9 mouse cellular contexts compared by ENCODE assay signal in the genomic region with DNA sequence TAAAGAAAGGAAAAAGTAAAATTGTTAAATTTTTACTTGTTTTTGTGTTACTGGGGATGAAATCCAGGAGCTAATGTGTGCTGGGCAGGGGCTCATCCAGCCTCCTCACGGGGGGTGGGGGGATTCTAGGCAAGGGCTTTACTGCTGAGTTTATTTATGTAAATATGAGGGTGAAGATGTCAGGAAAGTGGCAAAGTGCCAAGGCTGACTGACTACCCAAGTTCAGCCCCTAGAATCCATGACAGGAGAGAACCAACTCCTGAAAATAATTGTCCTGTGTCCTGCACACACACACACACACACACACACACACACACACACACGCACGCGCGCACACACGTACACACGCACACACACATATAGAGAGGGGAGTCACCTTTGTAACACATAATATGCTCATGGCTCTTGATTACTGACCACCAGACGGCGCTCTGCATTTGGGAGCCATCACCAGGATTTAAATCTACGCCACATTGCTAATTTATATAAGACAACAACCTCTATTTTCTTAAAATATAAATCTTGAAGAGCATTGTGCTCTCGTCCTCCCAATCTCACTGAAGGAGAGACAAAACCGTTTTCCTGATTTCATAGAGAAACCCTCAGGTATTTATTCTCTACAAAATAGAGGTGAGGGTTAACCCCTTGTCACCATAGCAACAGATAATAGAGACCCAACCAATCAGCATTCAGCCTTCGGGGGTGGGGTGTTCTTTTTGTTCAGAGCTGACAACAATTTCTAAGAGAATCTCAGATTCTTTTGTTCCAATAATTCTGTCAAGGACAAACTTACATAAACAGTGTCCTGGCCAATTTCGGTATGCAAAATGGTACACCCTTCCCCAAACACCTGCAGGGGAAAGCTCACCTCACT. TPM values are rescaled to one million over a fixed set of nuclear protein-coding genes. Genes with fewer than 3 reads are reported as not detected.
DNase-seq lines count a peak whose midpoint lies in the region; ATAC-seq and TF ChIP-seq lines count a peak whose summit lies in the region.
"Had no signal": no experiment of that assay in that cellular context is flagged by ENCODE, and none has a peak within 500 bp of the region (broad histone marks: within the 10 kb centered on the region; RNA-seq: fewer than 3 reads in every experiment).

No protein-coding gene starts in this region.

- peak in 1 of 2 experiments; percentile 65 for DNase-seq in left cerebral cortex, adult 2 months (ENCODE audit: extremely low spot score in 1 of 2, low spot score in 2 of 2)
- DNase-seq in left cerebral cortex, adult 11 months (ENCODE audit: low spot score): no peak
- peak; percentile 83 for DNase-seq in MEL (ENCODE audit: low read depth, low spot score)
- peak; percentile 79 for DNase-seq in cerebellum, adult 9-11 months
- DNase-seq in hindbrain, embryonic 14.5 days (ENCODE audit: low spot score): peak; percentile 85
- peak; percentile 75 for DNase-seq in lung, postnatal 14 days
- peak; percentile 54 for DNase-seq in stomach, postnatal 0 days (ENCODE audit: low spot score)
- no peak for DNase-seq in urinary bladder, postnatal 14 days (ENCODE audit: low spot score)

- no peaks in the 10 kb centered on the region for H3K27me3 ChIP-seq in MEL (ENCODE audit: control insufficient read depth in 1 of 2, insufficient read depth in 2 of 2, low read length in 2 of 2)
- no peaks in the 10 kb centered on the region for H3K27me3 ChIP-seq in hindbrain, embryonic 14.5 days (ENCODE audit: control insufficient read depth, insufficient read depth, low read length)
- no peaks in the 10 kb centered on the region for H3K27me3 ChIP-seq in stomach, postnatal 0 days (ENCODE audit: control insufficient read depth, insufficient read depth, low read length)
- H3K27me3 ChIP-seq: embryonic facial prominence, embryonic 13.5 days had no signal

- H3K79me2 ChIP-seq in MEL (ENCODE audit: control insufficient read depth, insufficient read depth, low read length, poor library complexity): no peaks in the 10 kb centered on the region

- H3K4me3 ChIP-seq in left cerebral cortex, adult 2 months: no peak overlapping the region
- H3K4me3 ChIP-seq in MEL (ENCODE audit: control insufficient read depth in 1 of 2, insufficient read depth in 1 of 2, low read depth in 2 of 2, low read length in 2 of 2): no peak overlapping the region
- H3K4me3 ChIP-seq in hindbrain, embryonic 14.5 days (replicated peaks; ENCODE audit: low read length): no peak overlapping the region
- H3K4me3 ChIP-seq in stomach, postnatal 0 days (ENCODE audit: low read depth, low read length): no peak overlapping the region
- H3K4me3 ChIP-seq: embryonic facial prominence, embryonic 13.5 days had no signal

- peak overlapping the region; percentile 90 for H3K27ac ChIP-seq in left cerebral cortex, adult 2 months
- H3K27ac ChIP-seq in MEL (ENCODE audit: control insufficient read depth, low read depth, low read length): no peak overlapping the region
- peak overlapping the region; percentile 79 for H3K27ac ChIP-seq in hindbrain, embryonic 14.5 days
- no peak overlapping the region for H3K27ac ChIP-seq in stomach, postnatal 0 days (replicated peaks)
- H3K27ac ChIP-seq: embryonic facial prominence, embryonic 13.5 days had no signal

- WGBS in hindbrain, embryonic 14.5 days: 31% methylated on average over 14 of the region's 14 CpGs
- 34% methylated on average over 13 of the region's 14 CpGs for WGBS in stomach, postnatal 0 days

- no peaks in the 10 kb centered on the region; a peak in 1 of 4 replicates for H3K4me1 ChIP-seq in MEL (ENCODE audit: control insufficient read depth in 1 of 2, insufficient read depth in 2 of 2, low read length in 2 of 2)
- peaks cover 26% of the 10 kb centered on the region for H3K4me1 ChIP-seq in hindbrain, embryonic 14.5 days (replicated peaks; ENCODE audit: control insufficient read depth, insufficient read depth, low read length)
- no peaks in the 10 kb centered on the region for H3K4me1 ChIP-seq in stomach, postnatal 0 days (replicated peaks; ENCODE audit: control insufficient read depth, insufficient read depth)

- ATAC-seq in hindbrain, embryonic 14.5 days (ENCODE audit: low FRiP score): peak; percentile 74
- no peak; the same call in 1 of the 2 replicates for ATAC-seq in stomach, postnatal 0 days (ENCODE audit: low FRiP score, low TSS enrichment)

- TF ChIP-seq POLR2A in MEL (IDR thresholded peaks at IDR 0.05; ENCODE audit: control insufficient read depth in 1 of 2, insufficient read depth in 1 of 2, low read depth in 1 of 2, low read length in 2 of 2, poor library complexity in 1 of 2): no peak

- no peaks in the 10 kb centered on the region for H3K9me3 ChIP-seq in MEL (replicated peaks; ENCODE audit: insufficient read depth, low read length)
- H3K9me3 ChIP-seq in hindbrain, embryonic 14.5 days (ENCODE audit: control insufficient read depth, low read length): no peaks in the 10 kb centered on the region
- no peaks in the 10 kb centered on the region for H3K9me3 ChIP-seq in stomach, postnatal 0 days (ENCODE audit: control insufficient read depth, low read length)
- H3K9me3 ChIP-seq: embryonic facial prominence, embryonic 13.5 days had no signal

- peak; percentile 61 for TF ChIP-seq CTCF in left cerebral cortex, adult 2 months (IDR thresholded peaks at IDR 0.05)
- peak; percentile 77 to 86 (median 86) for TF ChIP-seq CTCF in MEL (IDR thresholded peaks at IDR 0.05 in 2 of 3, conservative IDR thresholded peaks at IDR 0.05 in 1 of 3; ENCODE audit: control insufficient read depth in 1 of 3, insufficient read depth in 1 of 3, low read depth in 2 of 3, low read length in 3 of 3, poor library complexity in 1 of 3, severe bottlenecking in 1 of 3)
- peak; percentile 84 for TF ChIP-seq CTCF in stomach, postnatal 0 days (IDR thresholded peaks at IDR 0.05; ENCODE audit: low read depth)

- intact Hi-C loops in left cerebral cortex, adult 2 months (cut with DNase I): loop anchor here (1.0 to 2.0 kb wide), 3 partner anchors 17 to 134 kb away; no protein-coding TSS in a partner anchor

- H3K36me3 ChIP-seq in MEL (ENCODE audit: control insufficient read depth in 1 of 2, insufficient read depth in 2 of 2, low read length in 2 of 2): no peaks in the 10 kb centered on the region
- no peaks in the 10 kb centered on the region for H3K36me3 ChIP-seq in hindbrain, embryonic 14.5 days (replicated peaks; ENCODE audit: control insufficient read depth, insufficient read depth)
- no peaks in the 10 kb centered on the region for H3K36me3 ChIP-seq in stomach, postnatal 0 days (ENCODE audit: control insufficient read depth, insufficient read depth, low read length)
- H3K36me3 ChIP-seq: embryonic facial prominence, embryonic 13.5 days had no signal

- TF ChIP-seq RAD21 in MEL (IDR thresholded peaks at IDR 0.05; ENCODE audit: low read depth, low read length): peak; percentile 45

- H3K4me2 ChIP-seq in hindbrain, embryonic 14.5 days (replicated peaks): peak overlapping the region; percentile 17
- H3K4me2 ChIP-seq in stomach, postnatal 0 days (replicated peaks; ENCODE audit: low read depth): no peak overlapping the region
- H3K4me2 ChIP-seq: embryonic facial prominence, embryonic 13.5 days had no signal

- TF ChIP-seq EP300 in MEL (IDR thresholded peaks at IDR 0.05; ENCODE audit: low read depth in 1 of 2, low read length in 2 of 2): no peak
- TF ChIP-seq EP300 in stomach, postnatal 0 days (optimal IDR thresholded peaks at IDR 0.05): no peak

- no peak overlapping the region for H3K9ac ChIP-seq in MEL (ENCODE audit: control insufficient read depth, low read depth, low read length, poor library complexity, severe bottlenecking)
- peak overlapping the region; percentile 26 for H3K9ac ChIP-seq in hindbrain, embryonic 14.5 days
- H3K9ac ChIP-seq in stomach, postnatal 0 days (ENCODE audit: low read length): no peak overlapping the region
- H3K9ac ChIP-seq: embryonic facial prominence, embryonic 13.5 days had no signal

RNA-seq across cellular contexts. Expression of a gene that starts 9.0 kb away (rescaled TPM):
- total RNA-seq in left cerebral cortex, adult 2 months (2021): 1,000 to 10,000 TPM; 1,732 to 1,834 TPM
- total RNA-seq in MEL (2012; rRNA removed): 450 and 482 TPM in 2 replicates
- 1,000 to 10,000 TPM in 1 of 2 experiments, 100 to 1,000 TPM in 1; 515 to 1,030 TPM for polyA plus RNA-seq in MEL (2012; ENCODE audit: insufficient read depth in 1 of 2, insufficient read length in 2 of 2, low read depth in 1 of 2, low replicate concordance in 2 of 2, missing spikeins in 1 of 2)
- 510 and 527 TPM in 2 replicates for polyA plus RNA-seq in hindbrain, embryonic 14.5 days (2014; fragmentation: Nextera tagmentation; extraction: Ambion mirVana)
- 49.1 and 58.7 TPM in 2 replicates for polyA plus RNA-seq in stomach, postnatal 0 days (2015; fragmentation: Nextera tagmentation; extraction: Ambion mirVana)

RNA-seq across cellular contexts. Expression of a gene that starts 11.5 kb away (rescaled TPM):
- 100 to 1,000 TPM; 304 to 311 TPM for total RNA-seq in left cerebral cortex, adult 2 months (2021)
- not detected in 2 replicates for total RNA-seq in MEL (2012; rRNA removed)
- under 1 TPM in 1 of 2 experiments, not detected in 1; 0.07 TPM for polyA plus RNA-seq in MEL (2012; ENCODE audit: insufficient read depth in 1 of 2, insufficient read length in 2 of 2, low read depth in 1 of 2, low replicate concordance in 2 of 2, missing spikeins in 1 of 2)
- polyA plus RNA-seq in hindbrain, embryonic 14.5 days (2014; fragmentation: Nextera tagmentation; extraction: Ambion mirVana): 96.1 and 96.4 TPM in 2 replicates
- polyA plus RNA-seq in stomach, postnatal 0 days (2015; fragmentation: Nextera tagmentation; extraction: Ambion mirVana): 4.7 and 4.8 TPM in 2 replicates

RNA-seq across cellular contexts. Expression of a gene that starts 26.5 kb away (rescaled TPM):
- total RNA-seq in left cerebral cortex, adult 2 months (2021): 100 to 1,000 TPM; 106 to 118 TPM
- total RNA-seq in MEL (2012; rRNA removed): 0.19 and 0.23 TPM in 2 replicates
- under 1 TPM in 1 of 2 experiments, not detected in 1; 0.53 TPM for polyA plus RNA-seq in MEL (2012; ENCODE audit: insufficient read depth in 1 of 2, insufficient read length in 2 of 2, low read depth in 1 of 2, low replicate concordance in 2 of 2, missing spikeins in 1 of 2)
- 52.1 and 63.2 TPM in 2 replicates for polyA plus RNA-seq in hindbrain, embryonic 14.5 days (2014; fragmentation: Nextera tagmentation; extraction: Ambion mirVana)
- 1.7 and 1.8 TPM in 2 replicates for polyA plus RNA-seq in stomach, postnatal 0 days (2015; fragmentation: Nextera tagmentation; extraction: Ambion mirVana)

RNA-seq across cellular contexts. Expression of a gene that starts 26.7 kb away (rescaled TPM):
- total RNA-seq in left cerebral cortex, adult 2 months (2021): under 1 TPM; 0.11 to 0.21 TPM
- 19.6 and 22.8 TPM in 2 replicates for total RNA-seq in MEL (2012; rRNA removed)
- polyA plus RNA-seq in MEL (2012; ENCODE audit: insufficient read depth in 1 of 2, insufficient read length in 2 of 2, low read depth in 1 of 2, low replicate concordance in 2 of 2, missing spikeins in 1 of 2): 10 to 100 TPM in 1 of 2 experiments, not detected in 1; 23.7 TPM
- polyA plus RNA-seq in hindbrain, embryonic 14.5 days (2014; fragmentation: Nextera tagmentation; extraction: Ambion mirVana): 0.26 TPM in 1 of 2 replicates, not detected in the other
- 1.5 and 1.6 TPM in 2 replicates for polyA plus RNA-seq in stomach, postnatal 0 days (2015; fragmentation: Nextera tagmentation; extraction: Ambion mirVana)

RNA-seq across cellular contexts. Expression of a gene that starts 41.4 kb away (rescaled TPM):
- total RNA-seq in left cerebral cortex, adult 2 months (2021): 1 to 10 TPM; 1.8 to 2.7 TPM
- total RNA-seq in MEL (2012; rRNA removed): 0.39 TPM in 1 of 2 replicates, not detected in the other
- 1 to 10 TPM in 1 of 2 experiments, not detected in 1; 2.2 TPM for polyA plus RNA-seq in MEL (2012; ENCODE audit: insufficient read depth in 1 of 2, insufficient read length in 2 of 2, low read depth in 1 of 2, low replicate concordance in 2 of 2, missing spikeins in 1 of 2)
- 0.78 and 2.5 TPM in 2 replicates for polyA plus RNA-seq in hindbrain, embryonic 14.5 days (2014; fragmentation: Nextera tagmentation; extraction: Ambion mirVana)
- 7.3 and 7.4 TPM in 2 replicates for polyA plus RNA-seq in stomach, postnatal 0 days (2015; fragmentation: Nextera tagmentation; extraction: Ambion mirVana)

Comparison
In these comparisons a context has a peak if more than half of its experiments do, and no peak if none do; other contexts are left out.
1. DNase-seq: peak in MEL (single experiment), cerebellum, adult 9-11 months (single experiment), hindbrain, embryonic 14.5 days (single experiment), lung, postnatal 14 days (single experiment) and stomach, postnatal 0 days (single experiment); none in left cerebral cortex, adult 11 months (single experiment) and urinary bladder, postnatal 14 days (single experiment).
2. H3K27ac ChIP-seq: peak in left cerebral cortex, adult 2 months (single experiment) and hindbrain, embryonic 14.5 days (single experiment); none in MEL (single experiment) and stomach, postnatal 0 days (single experiment).
3. RNA of a gene that starts 11.5 kb away (polyA plus RNA-seq): 96.1 to 96.4 TPM in hindbrain, embryonic 14.5 days; 4.7 to 4.8 TPM in stomach, postnatal 0 days and 0.07 TPM in MEL; every median in the first group is over 10 times any median in the second.
4. RNA of a gene that starts 26.5 kb away (polyA plus RNA-seq): 52.1 to 63.2 TPM in hindbrain, embryonic 14.5 days; 1.7 to 1.8 TPM in stomach, postnatal 0 days and 0.53 TPM in MEL; every median in the first group is over 10 times any median in the second.
5. Peak in every context shown above with its lines, with median percentiles within 50 percentile points of each other: CTCF ChIP-seq.